Mouse (Mus musculus) olfactory bulb, adult 2 months (tissue): ENCODE measurements at regions not wholly inside any gene's neighbourhood (a gene's known extent, or its start where the extent isn't known, plus 50 kb on each side); places are given as distances from the start of the nearest gene placed in this dataset.

ENCODE experiments used
- H3K27ac ChIP-seq: fragments of 200-500 bp; 2 replicates; pipeline ENCODE4 v1.5.1; 2012; ENCODE audit warnings: low read depth, low read length; ENCODE audit not compliant: insufficient read depth
- H3K4me1 ChIP-seq: fragments of 200-500 bp; 2 replicates; pipeline ENCODE4 v1.6.1; 2012; ENCODE audit warnings: low read length; ENCODE audit not compliant: control insufficient read depth, insufficient read depth
- H3K4me3 ChIP-seq: fragments of 200-500 bp; 2 replicates; pipeline ENCODE4 v1.5.1; 2012; ENCODE audit warnings: mild to moderate bottlenecking, low read depth, low read length, moderate library complexity; ENCODE audit not compliant: insufficient read depth
- CTCF ChIP-seq: fragments of 200-500 bp; IDR thresholded peaks from 2 replicates; pipeline ENCODE4 v1.5.1; 2012; ENCODE audit warnings: low read depth, mild to moderate bottlenecking, low read length, moderate library complexity; ENCODE audit not compliant: insufficient read depth
- POLR2A ChIP-seq: fragments of 200-500 bp; IDR thresholded peaks from 2 replicates; pipeline ENCODE4 v1.6.1; 2012; ENCODE audit warnings: mild to moderate bottlenecking, low read depth, low read length, moderate library complexity; ENCODE audit not compliant: insufficient read depth
- WGBS: fragments of 180-500 bp; shearing (Covaris S2); methylation state at CpG from one replicate; pipeline ENCODE4 v1.1.7; 2018; 5-methylcytosine and 5-hydroxymethylcytosine counted together

DNA sequence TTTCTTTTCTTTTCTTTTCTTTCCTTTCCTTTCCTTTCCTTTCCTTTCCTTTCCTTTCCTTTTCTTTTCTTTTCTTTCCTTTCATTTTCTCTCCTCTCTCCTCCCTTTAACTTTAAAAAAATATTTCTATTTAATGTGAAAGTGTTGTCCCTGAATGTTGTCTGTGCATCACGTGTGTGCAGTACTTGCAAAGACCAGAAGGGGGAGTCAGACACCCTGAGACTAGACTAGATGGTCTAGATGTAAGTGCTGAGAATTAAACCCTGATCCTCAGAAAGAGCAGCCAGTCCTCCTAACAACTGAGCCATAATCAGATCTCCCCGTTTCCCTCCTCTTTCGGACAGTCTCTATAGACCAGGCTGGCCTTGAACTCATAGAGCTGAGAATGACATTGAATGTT lies 151.7 kb downstream of the Mtx2 start:
- Histone ChIP-seq H3K4me1 (no peaks in the 10 kb centered on the region), H3K27ac (no peak overlapping the region), H3K4me3 (no peak overlapping the region)
- WGBS = 93% methylated on average over 3 of the region's 3 CpGs
- TF ChIP-seq POLR2A = no peak
- no peak for TF ChIP-seq CTCF

DNA sequence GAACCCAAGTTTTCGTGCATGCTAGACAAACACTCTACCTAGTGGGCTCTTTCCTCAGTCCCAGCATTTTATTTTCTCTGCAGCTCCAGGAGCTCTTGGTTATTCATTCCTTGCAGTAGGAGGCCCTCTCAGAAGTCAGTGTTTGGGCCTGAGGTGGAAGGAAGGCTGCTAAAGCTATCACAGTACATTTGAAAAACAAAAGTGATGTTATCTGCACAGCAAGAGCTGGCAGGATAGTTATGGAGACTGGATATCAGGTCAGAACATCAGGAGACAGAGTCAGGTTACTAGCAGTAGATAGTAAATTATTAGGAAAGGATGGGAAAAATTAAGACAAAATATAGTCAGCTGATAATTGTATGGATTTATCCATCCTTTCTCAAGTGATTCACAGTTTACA lies 152.2 kb downstream of the Mtx2 start:
- no peaks in the 10 kb centered on the region for H3K4me1 ChIP-seq
- TF ChIP-seq POLR2A (no peak), CTCF (no peak)
- H3K27ac ChIP-seq = no peak overlapping the region
- 94% methylated on average over 1 of the region's 1 CpGs for WGBS
- H3K4me3 ChIP-seq = no peak overlapping the region

GRCm38 (mm10) chr2:74981856-74982255 lies 156.3 kb downstream of the Mtx2 start:
- no peak for TF ChIP-seq POLR2A
- TF ChIP-seq CTCF = no peak
- Histone ChIP-seq H3K4me1 (no peaks in the 10 kb centered on the region), H3K4me3 (no peak overlapping the region), H3K27ac (no peak overlapping the region)
- 86% methylated on average over 3 of the region's 3 CpGs for WGBS

- WGBS = 91% methylated on average over 3 of the region's 3 CpGs
- Histone ChIP-seq H3K4me1 (no peaks in the 10 kb centered on the region), H3K27ac (no peak overlapping the region), H3K4me3 (no peak overlapping the region)
- TF ChIP-seq POLR2A = no peak
- no peak for TF ChIP-seq CTCF
Measured at GRCm38 (mm10) chr2:74993802-74994201, 168.2 kb downstream of the Mtx2 start.

GRCm38 (mm10) chr2:74994998-74995397 lies 169.4 kb downstream of the Mtx2 start:
- TF ChIP-seq CTCF (no peak), POLR2A (no peak)
- H3K4me1 ChIP-seq = peaks cover 3% of the 10 kb centered on the region
- 63% methylated on average over 2 of the region's 2 CpGs for WGBS
- no peak overlapping the region for H3K27ac ChIP-seq
- H3K4me3 ChIP-seq = no peak overlapping the region

DNA sequence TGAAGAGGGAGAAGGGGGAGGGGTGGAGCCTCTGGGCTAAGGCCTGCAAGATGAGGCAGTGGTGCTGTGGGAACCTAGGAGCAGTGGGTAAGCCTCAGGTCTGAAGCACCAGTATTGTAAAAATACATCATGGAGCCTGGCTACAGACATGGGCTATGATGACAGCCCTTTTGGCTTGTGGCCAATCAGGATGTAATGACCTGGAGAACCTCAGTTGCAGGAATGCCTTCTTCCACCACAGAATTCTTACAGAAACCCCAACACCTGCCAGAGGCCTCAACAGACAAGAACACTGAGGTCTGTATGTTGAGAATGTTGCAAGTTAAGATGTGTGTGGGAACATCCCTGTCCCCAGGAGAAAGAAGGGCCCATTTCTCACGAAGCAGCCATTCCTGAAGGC lies 172.1 kb downstream of the Mtx2 start:
- Histone ChIP-seq H3K27ac (no peak overlapping the region), H3K4me1 (peaks cover 6% of the 10 kb centered on the region), H3K4me3 (no peak overlapping the region)
- no peak for TF ChIP-seq POLR2A
- 92% methylated on average over 1 of the region's 1 CpGs for WGBS

DNA sequence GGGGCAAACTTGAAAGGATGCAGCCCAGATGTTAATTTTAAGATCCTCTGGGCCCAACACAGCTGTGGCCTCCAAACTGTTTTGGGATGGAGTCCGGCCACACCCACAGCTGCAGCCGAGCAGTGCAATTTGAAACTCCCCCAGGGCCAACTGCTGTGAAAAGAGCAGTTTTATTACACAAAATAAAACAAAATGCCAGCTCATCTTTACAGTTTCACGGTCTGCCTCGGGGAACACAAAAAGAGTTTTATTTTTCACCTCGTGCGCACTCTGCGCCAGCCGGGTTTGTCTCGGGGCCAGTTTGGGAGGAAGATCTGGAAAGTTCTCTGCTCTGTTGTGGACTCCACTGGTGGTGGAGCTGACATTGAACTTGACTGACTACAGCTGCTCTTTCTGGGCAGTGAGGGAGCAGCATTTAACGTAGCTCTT lies 174.8 kb downstream of the Mtx2 start:
- no peak for TF ChIP-seq POLR2A
- TF ChIP-seq CTCF = no peak
- Histone ChIP-seq H3K4me3 (no peak overlapping the region), H3K27ac (no peak overlapping the region), H3K4me1 (peaks cover 6% of the 10 kb centered on the region)
- WGBS = 39% methylated on average over 10 of the region's 10 CpGs

GRCm38 (mm10) chr2:75002562-75002961 lies 177.0 kb downstream of the Mtx2 start:
- Histone ChIP-seq H3K4me1 (peaks cover 6% of the 10 kb centered on the region), H3K4me3 (no peak overlapping the region), H3K27ac (no peak overlapping the region)
- WGBS = 21% methylated on average over 12 of the region's 12 CpGs
- TF ChIP-seq POLR2A (no peak), CTCF (no peak)

GRCm38 (mm10) chr2:75008116-75008515 lies 182.5 kb downstream of the Mtx2 start:
- WGBS = 88% methylated on average over 1 of the region's 1 CpGs
- no peak overlapping the region for H3K27ac ChIP-seq
- no peak for TF ChIP-seq POLR2A
- no peak for TF ChIP-seq CTCF
- no peaks in the 10 kb centered on the region for H3K4me1 ChIP-seq
- no peak overlapping the region for H3K4me3 ChIP-seq

DNA sequence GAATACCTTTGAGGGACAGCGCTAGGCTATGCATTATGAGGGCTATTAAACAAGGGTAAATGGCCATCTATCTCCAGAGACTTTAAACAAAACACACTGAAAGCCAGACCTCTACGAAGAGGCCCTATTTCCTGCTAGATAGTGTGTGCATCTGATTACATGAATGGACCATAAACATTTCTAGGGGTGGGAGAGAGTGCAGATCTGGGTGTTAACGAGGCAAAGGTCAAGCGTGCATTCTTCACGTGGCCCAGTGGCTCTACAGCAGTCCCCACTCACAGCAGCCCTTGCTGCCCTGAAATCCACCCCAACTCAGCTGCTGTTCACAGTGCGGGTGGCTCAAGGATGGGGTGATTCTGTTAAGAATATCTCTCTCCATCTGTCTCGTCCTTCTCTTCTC lies 185.0 kb downstream of the Mtx2 start:
- Histone ChIP-seq H3K4me1 (no peaks in the 10 kb centered on the region), H3K27ac (no peak overlapping the region), H3K4me3 (no peak overlapping the region)
- TF ChIP-seq CTCF (no peak), POLR2A (no peak)
- WGBS = 88% methylated on average over 7 of the region's 7 CpGs
